Mouse (Mus musculus): ENCODE results near the gene Dand5. TPM values are rescaled to one million over a fixed set of nuclear protein-coding genes. Genes with fewer than 3 reads are reported as not detected.

Dand5 gene
- polyA plus RNA-seq, 1 experiment, result 2.9 TPM

GRCm38 (mm10) chr8:84767221-84767620 lies 55.4 kb downstream of the Dand5 start:
- 79% methylated on average over 10 of the region's 10 CpGs for WGBS
- Histone ChIP-seq H3K4me1 (ENCODE audit: control insufficient read depth, insufficient read depth, low read length) (peaks cover 32% of the 10 kb centered on the region), H3K4me3 (replicated peaks; ENCODE audit: extremely low read depth, low read depth, low read length) (no peak overlapping the region)
- DNase-seq, result no peak
- TF ChIP-seq POLR2A (IDR thresholded peaks at IDR 0.05; ENCODE audit: borderline replicate concordance, extremely low read depth, low read depth, low read length), result no peak
- no peak for TF ChIP-seq CTCF (IDR thresholded peaks at IDR 0.05; ENCODE audit: insufficient read depth, low read length)

GRCm38 (mm10) chr8:84766422-84766821 lies 56.2 kb downstream of the Dand5 start:
- 53% methylated on average over 9 of the region's 9 CpGs for WGBS
- no peak for DNase-seq
- TF ChIP-seq CTCF (IDR thresholded peaks at IDR 0.05; ENCODE audit: insufficient read depth, low read length), result no peak
- TF ChIP-seq POLR2A (IDR thresholded peaks at IDR 0.05; ENCODE audit: borderline replicate concordance, extremely low read depth, low read depth, low read length), result no peak
- peaks cover 26% of the 10 kb centered on the region for H3K4me1 ChIP-seq (ENCODE audit: control insufficient read depth, insufficient read depth, low read length)
- H3K4me3 ChIP-seq (replicated peaks; ENCODE audit: extremely low read depth, low read depth, low read length), result no peak overlapping the region

GRCm38 (mm10) chr8:84765629-84766028 lies 57.0 kb downstream of the Dand5 start:
- TF ChIP-seq POLR2A (IDR thresholded peaks at IDR 0.05; ENCODE audit: borderline replicate concordance, extremely low read depth, low read depth, low read length) (no peak), CTCF (IDR thresholded peaks at IDR 0.05; ENCODE audit: insufficient read depth, low read length) (no peak)
- 47% methylated on average over 10 of the region's 10 CpGs for WGBS
- peaks cover 25% of the 10 kb centered on the region for H3K4me1 ChIP-seq (ENCODE audit: control insufficient read depth, insufficient read depth, low read length)
- no peak for DNase-seq
- no peak overlapping the region for H3K4me3 ChIP-seq (replicated peaks; ENCODE audit: extremely low read depth, low read depth, low read length)

Other genes with a start within 250 kb of the Dand5 start
- gene Ier2, start 160.0 kb downstream of the Dand5 start, polyA plus RNA-seq (2012; rRNA removed), result 34.6 and 47.1 TPM in 2 replicates
- 87.5 and 99.1 TPM in 2 replicates for gene Trmt1, start 136.5 kb downstream of the Dand5 start, polyA plus RNA-seq (2012; rRNA removed)
- 72.5 and 81.8 TPM in 2 replicates for gene Nacc1, start 135.0 kb downstream of the Dand5 start, polyA plus RNA-seq (2012; rRNA removed)
- gene Lyl1, start 121.4 kb downstream of the Dand5 start, polyA plus RNA-seq (2012; rRNA removed), result 20.2 and 21.9 TPM in 2 replicates
- gene G430095P16Rik, start 99.8 kb downstream of the Dand5 start, polyA plus RNA-seq (2012; rRNA removed), result 2.0 and 2.8 TPM in 2 replicates
- 80.1 and 96.2 TPM in 2 replicates for gene Nfix, start 22.5 kb downstream of the Dand5 start, polyA plus RNA-seq (2012; rRNA removed)
- 21.3 and 31.7 TPM in 2 replicates for gene Gadd45gip1, start 8.7 kb upstream of the Dand5 start, polyA plus RNA-seq (2012; rRNA removed)
- gene Rad23a, start 17.8 kb upstream of the Dand5 start, polyA plus RNA-seq (2012; rRNA removed), result 72.6 and 75.9 TPM in 2 replicates
- 152 and 189 TPM in 2 replicates for gene Calr, start 24.1 kb upstream of the Dand5 start, polyA plus RNA-seq (2012; rRNA removed)
- 33.8 and 42.4 TPM in 2 replicates for gene Farsa, start 34.2 kb upstream of the Dand5 start, polyA plus RNA-seq (2012; rRNA removed)
- 1.5 and 1.8 TPM in 2 replicates for gene Syce2, start 49.3 kb upstream of the Dand5 start, polyA plus RNA-seq (2012; rRNA removed)
- 65.8 and 75.3 TPM in 2 replicates for gene Gcdh, start 71.1 kb upstream of the Dand5 start, polyA plus RNA-seq (2012; rRNA removed)
- gene Klf1, start 79.1 kb upstream of the Dand5 start, polyA plus RNA-seq (2012; rRNA removed), result 0.14 and 0.23 TPM in 2 replicates
- 19.6 and 26.7 TPM in 2 replicates for gene Dnase2a, start 85.7 kb upstream of the Dand5 start, polyA plus RNA-seq (2012; rRNA removed)
- gene Mast1, start 114.5 kb upstream of the Dand5 start, polyA plus RNA-seq (2012; rRNA removed), result 0.34 and 0.41 TPM in 2 replicates
- gene Rtbdn, start 124.2 kb upstream of the Dand5 start, polyA plus RNA-seq (2012; rRNA removed), result not detected in 2 replicates
- gene Gm49661, start 146.6 kb upstream of the Dand5 start, polyA plus RNA-seq (2012; rRNA removed), result not detected in 2 replicates
- gene Prdx2, start 146.8 kb upstream of the Dand5 start, polyA plus RNA-seq (2012; rRNA removed), result 93.2 and 117 TPM in 2 replicates
- 27.4 and 30.4 TPM in 2 replicates for gene Rnaseh2a, start 146.9 kb upstream of the Dand5 start, polyA plus RNA-seq (2012; rRNA removed)
- gene Junb, start 155.9 kb upstream of the Dand5 start, polyA plus RNA-seq (2012; rRNA removed), result 80.8 and 125 TPM in 2 replicates
- 9.5 and 10.5 TPM in 2 replicates for gene Hook2, start 167.8 kb upstream of the Dand5 start, polyA plus RNA-seq (2012; rRNA removed)
- gene Best2, start 191.7 kb upstream of the Dand5 start, polyA plus RNA-seq (2012; rRNA removed), result 0.13 and 0.23 TPM in 2 replicates
- 87.2 and 128 TPM in 2 replicates for gene Asna1, start 202.5 kb upstream of the Dand5 start, polyA plus RNA-seq (2012; rRNA removed)
- 96.9 and 99.1 TPM in 2 replicates for gene Trir, start 204.0 kb upstream of the Dand5 start, polyA plus RNA-seq (2012; rRNA removed)
- 49.1 and 68.3 TPM in 2 replicates for gene Tnpo2, start 214.1 kb upstream of the Dand5 start, polyA plus RNA-seq (2012; rRNA removed)
- gene Fbxw9, start 237.2 kb upstream of the Dand5 start, polyA plus RNA-seq (2012; rRNA removed), result 42.5 and 44.7 TPM in 2 replicates
- not detected in 2 replicates for gene Gm5741, start 245.2 kb upstream of the Dand5 start, polyA plus RNA-seq (2012; rRNA removed)
- 45.9 and 49.9 TPM in 2 replicates for gene Dhps, start 248.9 kb upstream of the Dand5 start, polyA plus RNA-seq (2012; rRNA removed)